Comparison of ENCODE assay signal across 8 mouse cellular contexts in the genomic region with DNA sequence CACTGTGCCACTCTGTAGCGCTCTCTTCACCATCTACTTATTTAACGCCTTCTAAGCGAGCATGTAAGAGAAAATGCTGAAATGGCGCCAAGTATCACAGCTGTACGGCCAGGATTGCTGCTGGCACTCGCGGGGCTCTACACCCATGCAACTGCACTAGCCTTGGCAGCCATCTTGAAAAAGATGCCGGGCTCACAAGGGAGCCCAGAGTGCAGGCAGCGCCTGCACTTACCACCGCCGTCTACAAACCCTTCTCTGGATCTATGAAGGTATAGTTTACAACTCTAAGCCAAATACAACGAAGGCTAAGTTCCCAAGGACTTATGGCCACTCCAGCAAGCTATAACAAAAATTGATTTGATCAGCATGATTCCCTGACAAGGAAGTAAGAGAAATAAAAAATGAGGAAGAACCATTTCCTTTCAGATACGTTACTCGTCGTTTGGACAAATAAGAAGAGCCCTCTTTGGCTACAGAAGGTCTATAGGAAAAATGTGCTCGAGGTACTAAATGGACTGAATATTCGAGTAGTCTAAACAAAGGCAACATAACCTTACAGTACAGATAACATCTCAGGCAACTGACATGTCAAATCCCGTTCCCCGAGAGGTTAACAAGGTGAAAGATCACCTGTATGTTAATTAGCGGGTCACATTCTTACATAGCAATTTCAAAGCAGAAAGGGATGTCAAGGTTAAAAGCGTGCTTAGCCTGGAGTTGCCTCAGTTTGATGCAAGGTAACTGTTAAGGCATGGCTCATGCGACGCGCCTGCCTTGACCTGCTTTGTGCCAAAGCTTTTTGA. TPM values are rescaled to one million over a fixed set of nuclear protein-coding genes. Genes with fewer than 3 reads are reported as not detected.
DNase-seq lines count a peak whose midpoint lies in the region; ATAC-seq and TF ChIP-seq lines count a peak whose summit lies in the region.

No protein-coding gene starts in this region.

- H3K27ac ChIP-seq in hindbrain, embryonic 14.5 days, result peak overlapping the region; percentile 89
- peak overlapping the region; percentile 22; the same call in 1 of the 2 replicates for H3K27ac ChIP-seq in left cerebral cortex, adult 2 months
- H3K27ac ChIP-seq in macrophage, result peak overlapping the region; percentile 76

- TF ChIP-seq CTCF in left cerebral cortex, adult 2 months (IDR thresholded peaks at IDR 0.05), result no peak

- H3K9ac ChIP-seq in hindbrain, embryonic 14.5 days, result peak overlapping the region; percentile 87

- peaks cover 13% of the 10 kb centered on the region for H3K36me3 ChIP-seq in hindbrain, embryonic 14.5 days (replicated peaks; ENCODE audit: control insufficient read depth, insufficient read depth)
- no peaks in the 10 kb centered on the region for H3K36me3 ChIP-seq in macrophage (ENCODE audit: inconsistent target)

- no peaks in the 10 kb centered on the region for H3K9me3 ChIP-seq in hindbrain, embryonic 14.5 days (ENCODE audit: control insufficient read depth, low read length)

- intact Hi-C loops in left cerebral cortex, adult 2 months (cut with DNase I), result loop anchor here (2.0 to 10.0 kb wide), 2 partner anchors 48 to 242 kb away; a partner anchor contains a TSS

- WGBS in hindbrain, embryonic 14.5 days, result 2% methylated on average over 24 of the region's 24 CpGs
- 1% methylated on average over 24 of the region's 24 CpGs for WGBS in macrophage (ENCODE audit: missing documents)

- no peaks in the 10 kb centered on the region for H3K27me3 ChIP-seq in hindbrain, embryonic 14.5 days (ENCODE audit: control insufficient read depth, insufficient read depth, low read length)

- peak overlapping the region; percentile 95 for H3K4me3 ChIP-seq in hindbrain, embryonic 14.5 days (replicated peaks; ENCODE audit: low read length)
- peak overlapping the region; percentile 66 for H3K4me3 ChIP-seq in left cerebral cortex, adult 2 months
- peak overlapping the region; percentile 76 for H3K4me3 ChIP-seq in macrophage (ENCODE audit: inconsistent target)

- ATAC-seq in hindbrain, embryonic 14.5 days (ENCODE audit: low FRiP score), result 0 out of 2 replicates have a peak, but pooled peaks have one; percentile 19

- peak overlapping the region; percentile 70 for H3K4me2 ChIP-seq in hindbrain, embryonic 14.5 days (replicated peaks)

- peaks cover 57% of the 10 kb centered on the region for H3K79me2 ChIP-seq in macrophage (ENCODE audit: inconsistent target)

- DNase-seq in T-cell, adult 2 months (ENCODE audit: low spot score), result peak; percentile 49
- DNase-seq in cerebellum, postnatal 36 days, result peak; percentile 12 to 36
- peak; percentile 61 to 68 for DNase-seq in frontal cortex, postnatal 36 days (ENCODE audit: low spot score in 2 of 2)
- peak; percentile 62 for DNase-seq in hindbrain, embryonic 14.5 days (ENCODE audit: low spot score)
- peak; percentile 35 to 40 for DNase-seq in left cerebral cortex, adult 2 months (ENCODE audit: extremely low spot score in 1 of 2, low spot score in 2 of 2)
- peak; percentile 58 to 67 for DNase-seq in right cerebral cortex, adult 2 months (ENCODE audit: low spot score in 2 of 2)
- DNase-seq in urinary bladder, postnatal 25 days (ENCODE audit: low spot score), result peak; percentile 29

- peaks cover 27% of the 10 kb centered on the region for H3K4me1 ChIP-seq in hindbrain, embryonic 14.5 days (replicated peaks; ENCODE audit: control insufficient read depth, insufficient read depth, low read length)

RNA-seq across cellular contexts. Expression of a gene that starts 1.4 kb away (rescaled TPM):
- 1,089 and 1,212 TPM in 2 replicates for polyA plus RNA-seq in hindbrain, embryonic 14.5 days (2014; fragmentation: Nextera tagmentation; extraction: Ambion mirVana)
- 100 to 1,000 TPM; 191 to 223 TPM for total RNA-seq in left cerebral cortex, adult 2 months (2021)
- 100 to 1,000 TPM in 22 of 26 experiments, 10 to 100 TPM in 4; 48.6 to 330 (median 194) TPM for total RNA-seq in macrophage (2018; cell fraction: chromatin; rRNA removed)
- 100 to 1,000 TPM; 359 to 922 (median 522) TPM for total RNA-seq in macrophage (2018; cell fraction: cytosol; rRNA removed)
- 100 to 1,000 TPM; 102 to 314 (median 168) TPM for total RNA-seq in macrophage (2018; cell fraction: nucleus; rRNA removed)
- polyA plus RNA-seq in macrophage (2018), result 671 to 1,591 TPM (median 793 TPM) in 3 replicates

RNA-seq across cellular contexts. Expression of a gene that starts 27.4 kb away (rescaled TPM):
- 46.9 and 50.1 TPM in 2 replicates for polyA plus RNA-seq in hindbrain, embryonic 14.5 days (2014; fragmentation: Nextera tagmentation; extraction: Ambion mirVana)
- total RNA-seq in left cerebral cortex, adult 2 months (2021), result 10 to 100 TPM; 14.1 to 20.8 TPM
- 10 to 100 TPM in 25 of 26 experiments, 1 to 10 TPM in 1; 8.4 to 32.2 (median 20.9) TPM for total RNA-seq in macrophage (2018; cell fraction: chromatin; rRNA removed)
- total RNA-seq in macrophage (2018; cell fraction: cytosol; rRNA removed), result 10 to 100 TPM; 13.6 to 25.8 (median 20.1) TPM
- total RNA-seq in macrophage (2018; cell fraction: nucleus; rRNA removed), result 10 to 100 TPM in 15 of 26 experiments, 1 to 10 TPM in 11; 5.5 to 30.7 (median 12.1) TPM
- 19.8 to 39.9 TPM (median 33.9 TPM) in 3 replicates for polyA plus RNA-seq in macrophage (2018)

RNA-seq across cellular contexts. Expression of a gene that starts 37.8 kb away (rescaled TPM):
- 1.1 and 1.4 TPM in 2 replicates for polyA plus RNA-seq in hindbrain, embryonic 14.5 days (2014; fragmentation: Nextera tagmentation; extraction: Ambion mirVana)
- under 1 TPM; 0.18 to 0.30 TPM for total RNA-seq in left cerebral cortex, adult 2 months (2021)
- total RNA-seq in macrophage (2018; cell fraction: chromatin; rRNA removed), result not detected
- total RNA-seq in macrophage (2018; cell fraction: cytosol; rRNA removed), result not detected
- total RNA-seq in macrophage (2018; cell fraction: nucleus; rRNA removed), result not detected
- polyA plus RNA-seq in macrophage (2018), result not detected in 3 replicates

Comparison
In these comparisons a context has a peak if more than half of its experiments do, and no peak if none do; other contexts are left out.
1. Peak in every context shown above with its lines: DNase-seq, ATAC-seq, H3K4me3 ChIP-seq and H3K27ac ChIP-seq.
2. H3K27ac ChIP-seq: peak in every context shown above with its lines; median percentile 89 in hindbrain, embryonic 14.5 days; 76 in macrophage; 22 in left cerebral cortex, adult 2 months.